Mouse (Mus musculus) erythroid progenitor cell, adult 5-6 weeks (primary cell): Measurements from ENCODE around the gene Gpi1. TPM values are rescaled to one million over a fixed set of nuclear protein-coding genes. Genes with fewer than 3 reads are reported as not detected.

Source experiments
- ATAC-seq: replicated peaks from 2 replicates; pipeline ENCODE4 v1.8.0; 2016; ENCODE audit warnings: moderate number of reproducible peaks, mild to moderate bottlenecking, moderate TSS enrichment, inconsistent platforms; ENCODE audit not compliant: poor library complexity, low FRiP score, severe bottlenecking
- total RNA-seq, 2 experiments: library from RNA; stranded (forward) in 1 of 2; stranded (reverse) in 1 of 2; fragments of 150-400 nt in 1 of 2; fragments of 186-747, 209-891 nt in 1 of 2; gene quantifications; 2 replicates each; pipeline versions ENCODE4 v1.2.3 to v1.2.4; 2015 to 2017; ENCODE audit warnings: low replicate concordance in 2 of 2

Gene Gpi1
- total RNA-seq (2015; ENCODE audit: low replicate concordance) (91.5 and 119 TPM in 2 replicates), total RNA-seq (2017; ENCODE audit: low replicate concordance) (60.7 and 90.5 TPM in 2 replicates)

DNA sequence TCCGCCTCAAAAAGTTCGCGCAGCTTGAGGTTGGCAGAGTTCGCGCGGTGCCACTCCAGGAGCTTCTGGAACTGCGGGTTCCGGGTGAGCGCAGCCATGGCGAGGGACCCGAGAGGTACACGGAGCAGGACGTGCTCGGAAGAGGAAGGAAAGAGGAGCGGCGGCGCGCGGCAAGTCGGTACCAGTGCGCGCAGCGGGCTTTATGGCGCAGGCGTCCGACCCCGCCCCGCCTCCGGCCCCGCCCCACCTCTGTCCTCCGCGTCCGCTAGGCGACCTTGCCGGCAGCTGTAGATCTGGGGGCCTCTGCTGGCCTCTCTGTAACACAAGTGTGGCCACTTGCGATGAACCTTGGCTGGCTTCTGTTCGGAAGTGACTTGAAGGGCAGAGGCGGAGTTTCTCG, at the start of gene Gpi1:
TSS of gene Gpi1 (minus strand) at position 221 of the 400 bp plus-strand sequence.
- peak; percentile 77 for ATAC-seq

- ATAC-seq: no peak
Observed at GRCm38 (mm10) chr7:34277656-34278055, 47.5 kb upstream of the Gpi1 start.

DNA sequence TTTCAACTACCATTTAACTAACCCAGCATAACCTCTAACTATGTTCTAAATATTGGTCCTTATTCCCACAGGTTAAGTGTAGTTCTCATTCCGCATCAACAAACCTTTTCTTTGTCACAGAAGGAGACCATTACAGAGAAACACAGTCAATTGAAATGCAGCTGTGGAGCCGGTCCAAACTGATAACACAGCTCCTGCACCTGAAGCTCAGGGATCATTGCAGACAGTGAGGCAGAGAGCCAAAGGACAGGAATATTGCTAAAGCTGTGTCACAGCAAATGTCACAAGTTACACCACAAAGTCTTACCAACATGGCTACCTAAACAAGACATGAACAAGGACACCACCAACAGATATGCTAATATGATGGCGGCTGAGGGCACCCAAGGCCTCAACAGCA, 45.9 kb upstream of the Gpi1 start:
- ATAC-seq: no peak

DNA sequence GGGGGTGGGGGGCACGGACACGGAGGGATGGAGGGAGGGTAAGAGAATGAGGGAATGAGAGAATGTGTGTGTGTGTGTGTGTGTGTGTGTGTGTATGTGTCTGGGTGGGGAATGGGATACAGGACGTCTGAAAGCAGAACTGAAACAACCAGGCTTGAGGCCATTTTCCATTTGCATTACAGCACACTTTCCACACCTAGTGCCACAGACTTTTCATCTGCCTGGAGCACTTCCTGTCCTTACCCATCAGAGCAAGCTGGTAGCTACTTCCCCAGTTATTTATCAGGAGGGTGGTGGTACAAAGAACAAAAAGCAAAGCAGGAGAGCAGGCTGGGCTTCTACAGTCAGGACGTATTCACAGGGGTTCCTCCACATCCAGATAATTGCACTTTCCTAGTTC, 42.3 kb upstream of the Gpi1 start:
- ATAC-seq: no peak

- ATAC-seq: no peak
Observed at GRCm38 (mm10) chr7:34268463-34268862, 38.3 kb upstream of the Gpi1 start.

- ATAC-seq: no peak
Observed at GRCm38 (mm10) chr7:34266421-34266820, 36.3 kb upstream of the Gpi1 start.

- no peak for ATAC-seq
Observed at GRCm38 (mm10) chr7:34265876-34266346, 35.8 kb upstream of the Gpi1 start.

- ATAC-seq: no peak
Observed at GRCm38 (mm10) chr7:34263437-34263836, 33.3 kb upstream of the Gpi1 start.

- no peak for ATAC-seq
Observed at GRCm38 (mm10) chr7:34258407-34258806, 28.3 kb upstream of the Gpi1 start.

GRCm38 (mm10) chr7:34257279-34257678, 27.1 kb upstream of the Gpi1 start:
- ATAC-seq: no peak

DNA sequence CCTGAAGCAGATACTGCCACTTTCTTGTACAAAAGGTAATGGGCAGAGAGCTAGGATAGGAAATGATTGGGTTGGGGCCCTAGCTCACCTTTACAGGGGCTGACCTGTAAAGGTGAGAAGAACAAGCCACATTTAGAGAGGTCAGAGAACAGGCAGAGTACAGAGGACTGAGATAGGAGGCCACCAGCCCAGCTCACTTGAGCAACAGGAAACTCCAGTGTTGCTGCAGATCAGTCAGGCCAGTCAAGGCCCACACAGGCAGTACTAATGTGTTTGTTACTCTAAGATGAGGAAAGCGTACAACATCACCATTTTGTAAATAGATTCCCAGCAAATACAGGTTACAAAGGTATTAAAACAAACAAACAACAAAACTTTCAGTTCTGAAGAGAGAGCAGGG, 25.8 kb upstream of the Gpi1 start:
- no peak for ATAC-seq

DNA sequence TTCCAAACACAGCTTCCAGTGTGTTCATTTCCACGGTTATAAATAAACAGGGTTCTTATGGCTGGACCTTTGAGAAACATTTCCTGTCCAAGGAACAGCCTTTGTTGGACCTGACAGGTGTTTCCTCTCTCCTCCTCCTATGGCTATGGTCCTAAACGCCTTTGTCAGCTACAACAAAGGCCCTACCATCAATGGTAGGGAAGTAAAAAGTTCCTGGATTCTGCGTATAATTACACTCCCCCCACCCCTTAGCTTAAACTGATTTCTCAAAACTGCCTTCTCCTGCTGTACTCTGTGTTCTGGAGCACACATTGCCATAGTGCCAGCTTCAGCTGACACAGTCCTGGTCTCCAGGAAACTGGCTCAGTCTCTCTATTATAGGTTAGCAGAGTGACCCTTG, 25.0 kb upstream of the Gpi1 start:
- no peak for ATAC-seq

DNA sequence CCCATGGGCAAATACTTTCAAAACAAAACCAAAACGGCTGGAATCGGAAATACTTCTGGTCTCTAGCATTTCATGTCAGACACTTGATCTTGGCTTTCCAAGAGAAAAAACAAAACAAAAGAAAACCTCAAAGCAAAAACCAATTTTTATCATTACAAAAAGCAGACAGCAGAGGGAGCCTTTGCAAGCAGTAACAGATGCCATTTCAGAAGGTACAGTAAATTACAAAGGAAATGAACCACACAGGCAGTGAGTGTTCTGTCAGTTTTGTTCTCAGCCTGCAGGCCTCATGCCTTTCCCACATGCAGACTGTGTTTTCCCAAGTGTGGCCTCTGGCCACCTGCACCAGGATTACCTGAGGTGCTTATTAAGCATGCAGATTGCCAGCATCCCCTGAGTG, 21.9 kb upstream of the Gpi1 start:
- ATAC-seq: no peak

- ATAC-seq: no peak
Observed at GRCm38 (mm10) chr7:34250738-34251137, 20.6 kb upstream of the Gpi1 start, which contains the start of gene Gm6096. Gm6096 (plus strand) TSS chr7:34251038.

DNA sequence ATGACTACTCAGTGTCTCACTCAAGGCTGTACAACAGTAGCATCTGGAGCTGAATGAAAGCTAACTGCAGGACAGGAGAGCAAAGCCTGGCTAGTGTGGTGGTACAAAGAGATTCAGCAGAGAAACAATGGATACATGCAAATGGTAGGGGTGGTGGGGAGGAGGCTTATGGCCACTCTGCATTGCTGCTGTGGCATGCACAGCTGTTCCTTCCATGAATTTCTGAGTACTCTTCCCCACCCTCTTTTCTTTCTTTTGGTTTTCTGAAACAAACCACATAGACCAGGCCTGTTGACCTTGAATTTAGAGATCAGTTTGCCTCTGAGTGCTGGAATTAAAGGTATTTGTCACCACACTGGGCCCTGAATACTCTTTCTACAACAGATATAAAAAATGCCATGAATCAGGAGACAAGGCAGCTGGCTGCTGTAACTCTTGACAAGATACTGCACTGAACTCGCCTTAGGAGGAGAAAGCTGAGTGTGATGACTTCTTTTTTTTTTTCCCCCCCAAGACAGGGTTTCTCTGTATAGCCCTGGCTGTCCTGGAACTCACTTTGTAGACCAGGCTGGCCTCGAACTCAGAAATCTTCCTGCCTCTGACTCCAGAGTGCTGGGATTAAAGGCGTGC, 16.8 kb upstream of the Gpi1 start:
- ATAC-seq: no peak

- ATAC-seq: no peak
Observed at GRCm38 (mm10) chr7:34242176-34242575, 12.0 kb upstream of the Gpi1 start.

GRCm38 (mm10) chr7:34238086-34238485, 8.0 kb upstream of the Gpi1 start:
- ATAC-seq: no peak

DNA sequence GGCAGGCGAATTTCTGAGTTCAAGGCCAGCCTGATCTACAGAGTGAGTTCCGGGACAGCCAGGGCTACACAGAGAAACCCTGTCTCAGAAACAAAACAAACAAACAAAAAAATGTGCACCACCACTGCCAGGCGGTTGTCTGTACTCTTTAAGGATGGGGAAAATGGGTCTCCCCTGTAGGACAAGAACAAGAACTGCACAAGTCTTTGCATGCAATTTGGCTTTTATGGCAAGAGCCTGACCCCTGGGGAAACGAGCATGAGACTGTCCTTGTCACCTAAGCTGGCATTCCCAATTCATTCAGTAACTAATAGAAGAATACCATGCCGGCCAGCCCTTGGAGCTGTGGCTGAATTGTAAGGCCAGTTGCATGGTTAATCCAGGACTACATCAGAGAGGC, 5.5 kb upstream of the Gpi1 start:
- no peak for ATAC-seq

DNA sequence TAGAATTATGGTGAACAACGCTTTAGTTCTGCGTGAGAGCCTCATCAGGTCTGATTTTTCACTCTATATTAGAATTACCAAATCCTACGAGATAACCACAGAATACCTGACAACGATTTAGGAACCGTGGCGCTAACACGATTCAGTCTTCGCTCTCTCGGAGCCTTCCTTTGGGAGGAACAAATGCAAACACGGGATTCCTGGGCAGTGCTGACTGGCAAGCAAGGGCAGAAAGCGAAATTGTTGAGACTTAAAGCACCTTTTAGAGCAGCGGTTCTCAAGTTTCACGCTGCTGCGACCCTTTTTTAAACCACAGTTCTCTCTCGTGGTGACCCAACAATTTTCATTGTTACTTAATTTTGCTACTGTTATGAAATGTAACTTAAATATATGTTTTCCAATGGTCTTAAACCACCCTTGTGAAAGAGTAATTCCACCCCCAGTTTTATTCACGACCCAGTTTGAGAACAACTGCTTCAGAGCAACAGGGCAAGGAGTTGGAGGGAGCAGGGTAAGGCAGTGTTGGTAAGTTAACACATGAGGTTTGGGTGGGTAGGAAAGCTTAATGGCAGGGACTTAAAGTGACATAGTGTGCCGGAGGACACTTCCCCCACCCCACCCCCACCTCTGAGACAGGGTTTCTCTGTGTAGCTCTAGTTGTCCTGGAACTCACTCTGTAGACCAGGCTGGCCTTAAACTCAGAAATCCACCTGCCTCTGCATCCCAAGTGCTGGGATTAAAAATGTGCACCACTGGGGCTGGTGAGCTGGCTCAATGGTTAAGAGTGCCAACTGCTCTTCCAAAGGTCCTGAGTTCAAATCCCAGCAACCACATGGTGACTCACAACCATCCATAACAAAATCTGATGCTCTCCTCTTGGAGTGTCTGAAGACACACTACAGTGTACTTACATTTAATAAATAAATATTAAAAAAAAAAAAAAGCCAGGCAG, 4.8 kb upstream of the Gpi1 start:
- ATAC-seq: no peak

DNA sequence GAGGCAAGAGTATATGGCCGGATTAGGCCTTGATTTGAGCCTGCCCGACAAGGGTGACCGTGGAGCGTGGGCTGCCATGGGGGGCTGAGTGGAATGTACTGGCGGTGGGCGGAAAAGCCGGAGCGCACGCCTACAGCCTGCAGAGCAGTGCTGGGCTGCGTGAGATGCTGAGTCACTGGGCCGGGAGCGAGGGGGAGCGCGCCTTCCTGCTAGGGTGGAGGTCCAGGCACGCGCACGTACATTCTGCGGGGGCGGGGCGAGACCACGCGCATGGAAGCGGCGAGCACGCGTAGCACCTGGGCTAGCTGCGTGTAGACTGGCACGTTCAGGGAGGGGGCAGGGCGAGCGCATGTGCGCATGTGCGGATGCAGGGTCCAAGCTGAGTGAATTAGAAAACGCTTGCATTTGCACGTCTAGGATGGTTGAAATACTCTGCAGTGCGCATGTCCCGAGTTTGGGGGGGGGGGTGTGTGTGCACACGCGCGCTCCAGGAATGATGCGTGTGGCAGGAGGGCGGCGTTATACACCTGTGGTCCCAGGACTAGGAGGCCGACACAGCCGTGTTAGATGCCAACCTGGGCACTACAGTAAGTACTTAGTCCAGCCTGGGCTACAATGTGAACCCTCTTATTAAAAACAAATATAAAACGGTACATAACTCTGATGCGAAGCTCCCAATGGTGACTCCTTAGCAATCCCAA, 3.9 kb upstream of the Gpi1 start:
- peak; percentile 93 for ATAC-seq
